Mouse (Mus musculus) small intestine, adult 2 months (tissue): ENCODE results near the gene Adipor2. TPM values are rescaled to one million over a fixed set of nuclear protein-coding genes. Genes with fewer than 3 reads are reported as not detected.

Experiments used
- H3K27ac ChIP-seq: fragments of 200-500 bp; 2 replicates; pipeline ENCODE4 v1.5.1; 2012; ENCODE audit warnings: low read depth, low read length, control low read depth, inconsistent platforms; ENCODE audit not compliant: insufficient read depth
- H3K27me3 ChIP-seq: fragments of 200-500 bp; 2 replicates; pipeline ENCODE4 v1.6.1; 2012; ENCODE audit warnings: mild to moderate bottlenecking, moderate library complexity, low read length, inconsistent platforms; ENCODE audit not compliant: control insufficient read depth, insufficient read depth
- H3K36me3 ChIP-seq: fragments of 200-500 bp; 2 replicates; pipeline ENCODE4 v1.6.1; 2012; ENCODE audit warnings: mild to moderate bottlenecking, low read length, control low read depth, inconsistent platforms; ENCODE audit not compliant: control insufficient read depth, insufficient read depth
- H3K4me1 ChIP-seq: fragments of 200-500 bp; 2 replicates; pipeline ENCODE4 v1.6.1; 2012; ENCODE audit warnings: low read length, inconsistent platforms, mixed read lengths; ENCODE audit not compliant: control insufficient read depth, insufficient read depth, insufficient read length
- H3K4me3 ChIP-seq: fragments of 200-500 bp; 2 replicates; pipeline ENCODE4 v1.5.1; 2012; ENCODE audit warnings: low read depth, mild to moderate bottlenecking, control low read depth, inconsistent platforms, low read length, moderate library complexity
- CTCF ChIP-seq: fragments of 200-500 bp; IDR thresholded peaks from 2 replicates; pipeline ENCODE4 v1.5.1; 2012; ENCODE audit warnings: low read depth, mild to moderate bottlenecking, control low read depth, inconsistent platforms, low read length, moderate library complexity, mixed read lengths; ENCODE audit not compliant: insufficient replicate concordance, insufficient read length; ENCODE audit errors: extremely low read depth
- POLR2A ChIP-seq: fragments of 200-500 bp; IDR thresholded peaks from 2 replicates; pipeline ENCODE4 v1.6.1; 2012; ENCODE audit warnings: low read depth, mild to moderate bottlenecking, control low read depth, inconsistent platforms, low read length, moderate library complexity
- WGBS: fragments of 180-500 bp; shearing (Covaris S2); methylation state at CpG from one replicate; pipeline ENCODE4 v1.1.7; 2018; 5-methylcytosine and 5-hydroxymethylcytosine counted together
- polyA plus RNA-seq: library from polyadenylated mRNA; depleted of rRNA; stranded (reverse); fragments of >200 nt; gene quantifications from 2 replicates; pipeline ENCODE4 v1.2.3, GENCODE M21; 2012; rRNA removed

Adipor2 gene
- polyA plus RNA-seq: 43.4 and 112 TPM in 2 replicates

DNA sequence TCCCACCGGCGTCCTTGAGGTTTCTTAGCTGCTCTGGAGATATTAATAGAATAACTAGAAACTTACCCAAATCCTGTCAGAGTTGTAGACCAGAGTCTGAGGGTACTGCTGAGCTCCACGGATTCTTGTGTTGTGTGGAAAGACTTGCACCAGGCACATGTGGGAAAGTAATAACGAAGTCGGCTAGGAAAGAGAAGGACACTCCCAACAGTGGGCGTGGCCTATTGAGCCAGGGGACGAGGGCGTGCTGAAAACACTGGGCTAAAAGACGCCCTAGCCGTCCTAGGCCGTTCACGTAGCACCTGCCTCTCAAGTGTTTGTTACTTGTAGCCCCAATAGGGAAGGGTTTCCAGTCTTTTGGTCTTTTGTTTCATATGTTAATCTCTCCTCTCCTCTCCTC lies at the start of gene Adipor2:
Gene Adipor2 (minus strand): TSS at position 351 of the 400 bp plus-strand sequence.
- H3K4me1 ChIP-seq: peaks cover 37% of the 10 kb centered on the region
- 2% methylated on average over 12 of the region's 12 CpGs for WGBS
- H3K36me3 ChIP-seq: 0 out of 2 replicates have a peak, but pooled peaks cover 2% of the 10 kb centered on the region
- no peaks in the 10 kb centered on the region for H3K27me3 ChIP-seq
- TF ChIP-seq CTCF (no peak), POLR2A (no peak; the same call in 1 of the 2 replicates)
- H3K4me3 ChIP-seq: peak within 1 kb of the TSS; percentile 60
- peak within 1 kb of the TSS; percentile 76 for H3K27ac ChIP-seq

DNA sequence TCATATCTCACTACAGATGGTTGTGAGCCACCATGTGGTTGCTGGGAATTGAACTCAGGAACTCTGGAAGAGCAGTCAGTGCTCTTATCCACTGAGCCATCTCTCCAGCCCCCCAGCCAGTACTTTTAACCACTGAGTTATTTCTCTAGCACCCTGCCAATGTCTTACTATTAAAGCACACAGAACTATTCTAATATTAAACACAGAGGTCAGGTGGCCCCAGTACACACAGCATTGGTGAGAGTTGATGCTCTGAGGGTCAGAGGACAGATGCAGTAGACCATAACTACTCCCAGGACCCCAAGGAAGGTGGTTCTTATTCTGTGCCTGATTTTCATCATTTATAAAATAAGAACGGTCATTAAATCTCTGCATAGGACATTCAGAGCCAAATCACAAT lies 48.7 kb upstream of the Adipor2 start:
- WGBS: 91% methylated on average over 1 of the region's 1 CpGs
- no peak overlapping the region for H3K27ac ChIP-seq
- no peak overlapping the region for H3K4me3 ChIP-seq
- no peaks in the 10 kb centered on the region for H3K36me3 ChIP-seq
- no peak for TF ChIP-seq POLR2A
- TF ChIP-seq CTCF: no peak
- H3K4me1 ChIP-seq: peaks cover 6% of the 10 kb centered on the region; the same call in 1 of the 2 replicates
- no peaks in the 10 kb centered on the region for H3K27me3 ChIP-seq

DNA sequence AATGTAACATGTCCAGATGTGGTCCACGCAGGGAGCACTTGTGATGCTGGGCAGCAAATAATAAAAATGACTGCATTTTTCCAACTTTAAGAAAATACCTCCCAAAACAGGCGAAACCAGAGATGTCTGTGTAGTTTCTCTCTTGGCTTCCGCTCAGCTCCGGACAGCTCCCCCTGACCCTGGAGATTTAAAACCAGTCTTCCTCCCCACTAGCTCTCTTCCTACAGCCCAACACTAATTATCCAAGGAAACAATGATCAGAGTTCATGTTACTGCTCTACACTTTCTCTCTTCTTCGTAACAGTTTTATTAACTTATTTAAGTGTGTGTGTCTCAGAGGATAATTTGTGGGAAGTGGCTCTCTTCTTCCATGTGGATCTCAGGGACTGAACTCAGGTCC lies 42.9 kb upstream of the Adipor2 start:
- no peak for TF ChIP-seq CTCF
- 83% methylated on average over 5 of the region's 5 CpGs for WGBS
- H3K27me3 ChIP-seq: no peaks in the 10 kb centered on the region
- H3K36me3 ChIP-seq: no peaks in the 10 kb centered on the region
- H3K4me1 ChIP-seq: no peaks in the 10 kb centered on the region
- no peak overlapping the region for H3K27ac ChIP-seq
- no peak overlapping the region for H3K4me3 ChIP-seq

DNA sequence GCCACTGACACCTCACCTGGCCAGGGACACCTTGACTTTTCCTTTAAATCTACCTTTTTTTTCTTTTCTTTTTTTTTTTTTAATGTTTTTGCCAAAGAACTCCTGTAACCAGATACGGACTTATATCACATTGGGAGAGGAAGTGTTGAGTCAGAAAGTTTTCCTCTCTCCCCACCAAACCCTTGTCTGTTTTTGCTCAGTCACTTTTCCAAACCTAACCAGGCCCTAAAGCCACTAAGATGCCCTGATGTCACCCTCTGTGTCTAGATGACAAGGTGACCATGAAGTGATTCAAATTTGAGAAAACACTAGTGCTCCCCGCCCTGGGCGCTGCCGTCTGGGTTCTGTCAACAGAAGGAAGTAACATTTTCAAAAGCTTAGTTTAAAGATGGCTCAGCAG lies 41.5 kb upstream of the Adipor2 start:
- H3K4me3 ChIP-seq: no peak overlapping the region
- 54% methylated on average over 4 of the region's 4 CpGs for WGBS

DNA sequence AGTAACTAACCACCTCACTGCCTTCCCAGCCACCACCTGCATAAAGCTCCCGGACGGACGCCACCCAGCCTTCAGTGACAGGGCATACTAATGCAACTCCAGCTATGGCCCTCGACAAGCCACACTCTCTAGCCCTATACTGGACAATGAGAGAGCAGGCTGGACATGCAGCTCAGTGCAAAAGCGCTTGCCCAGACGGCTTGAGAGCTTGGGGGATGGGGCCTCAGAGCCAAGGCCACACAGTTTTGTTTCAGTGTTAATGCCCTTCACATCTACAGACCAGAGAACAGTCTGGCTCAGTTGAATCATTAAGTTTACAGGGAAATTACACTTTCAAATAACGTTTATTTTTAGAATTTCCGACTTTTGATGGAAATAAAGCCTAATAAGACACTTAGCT lies 40.7 kb upstream of the Adipor2 start:
- no peak for TF ChIP-seq CTCF
- no peak for TF ChIP-seq POLR2A
- no peaks in the 10 kb centered on the region for H3K36me3 ChIP-seq
- WGBS: 84% methylated on average over 8 of the region's 8 CpGs

More for the DNA sequence above, 41.5 kb upstream of the Adipor2 start:
- Histone ChIP-seq H3K27ac (no peak overlapping the region), H3K4me1 (no peaks in the 10 kb centered on the region), H3K27me3 (no peaks in the 10 kb centered on the region), H3K36me3 (no peaks in the 10 kb centered on the region)
- no peak for TF ChIP-seq POLR2A
- TF ChIP-seq CTCF: no peak

DNA sequence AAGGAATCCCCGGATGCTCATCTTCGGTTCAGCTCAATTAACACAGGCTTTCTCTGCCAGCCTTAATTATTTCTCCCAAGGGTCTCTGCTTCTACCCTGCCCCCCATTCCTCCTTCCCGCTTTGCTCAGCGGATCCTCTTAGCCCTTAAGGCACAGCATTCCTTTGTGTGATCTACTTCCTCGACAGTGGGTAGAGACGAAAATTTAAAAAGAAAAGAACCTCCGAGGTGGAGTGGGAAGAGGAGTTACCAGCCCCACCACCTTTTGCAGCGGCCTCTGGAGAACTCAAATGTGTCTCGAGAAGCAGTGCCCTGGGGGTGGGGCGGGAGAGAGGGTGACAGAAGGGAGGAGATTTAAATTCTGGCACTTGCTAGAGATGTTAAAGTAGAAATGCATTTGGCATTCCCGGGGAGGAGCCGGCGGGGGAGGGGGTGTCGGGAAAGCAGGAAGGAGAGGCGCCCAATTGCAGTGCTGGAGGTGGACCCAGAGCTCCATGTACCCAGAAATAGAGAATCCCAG lies 34.5 kb upstream of the Adipor2 start:
- Histone ChIP-seq H3K4me3 (peak overlapping the region; percentile 40), H3K4me1 (peaks cover 3% of the 10 kb centered on the region; the same call in 1 of the 2 replicates), H3K27ac (no peak overlapping the region), H3K27me3 (no peaks in the 10 kb centered on the region), H3K36me3 (no peaks in the 10 kb centered on the region)
- WGBS: 23% methylated on average over 15 of the region's 15 CpGs
- TF ChIP-seq CTCF: no peak
- no peak for TF ChIP-seq POLR2A

More for the DNA sequence above, 40.7 kb upstream of the Adipor2 start:
- no peak overlapping the region for H3K27ac ChIP-seq
- H3K4me3 ChIP-seq: no peak overlapping the region
- H3K4me1 ChIP-seq: no peaks in the 10 kb centered on the region
- no peaks in the 10 kb centered on the region for H3K27me3 ChIP-seq

DNA sequence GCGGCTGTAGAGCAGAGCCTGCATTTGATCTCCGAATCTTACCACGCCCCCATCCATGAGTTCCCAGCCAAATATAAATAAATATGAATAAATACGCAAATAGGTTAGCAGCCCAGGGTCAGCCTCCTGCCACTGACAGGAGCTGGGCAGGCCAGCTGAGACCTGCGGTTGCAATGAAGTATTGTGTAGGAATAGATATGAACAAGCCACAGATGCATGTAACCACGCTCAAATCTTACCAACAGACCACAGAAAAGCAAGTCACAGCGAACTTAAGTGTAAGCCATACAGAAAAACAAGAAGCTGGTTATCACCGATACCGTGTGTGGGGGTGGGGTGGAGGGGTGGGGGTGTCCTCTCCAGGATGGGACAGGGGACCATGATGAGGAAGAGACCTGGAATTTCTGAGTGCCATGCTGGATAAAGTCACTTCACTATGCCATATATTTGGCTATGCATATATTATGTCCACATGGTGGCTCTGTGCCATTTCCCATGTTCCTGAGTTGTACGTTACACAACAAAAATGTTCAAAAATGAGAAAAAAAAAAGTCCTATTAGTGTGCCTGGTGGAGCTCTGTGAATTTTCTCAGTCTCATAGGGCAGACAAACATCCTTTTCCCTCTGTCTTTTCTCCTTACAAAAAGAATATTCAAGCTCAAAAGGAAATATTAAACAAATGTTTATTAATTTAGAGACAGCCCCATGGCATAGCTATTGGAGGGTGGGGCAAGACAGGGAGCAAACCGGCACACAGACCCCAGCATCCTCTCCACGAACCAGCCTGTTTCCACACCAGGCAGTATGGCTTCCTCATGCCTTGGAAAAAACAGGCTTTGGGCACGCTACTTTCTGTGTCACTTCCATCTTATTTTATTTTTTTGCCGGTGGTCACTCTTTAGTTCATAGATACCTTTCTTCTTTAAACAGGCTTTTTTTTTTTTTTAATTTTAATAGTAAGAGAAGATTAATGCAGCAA lies 33.8 kb upstream of the Adipor2 start:
- TF ChIP-seq POLR2A: no peak
- TF ChIP-seq CTCF: no peak
- H3K27ac ChIP-seq: no peak overlapping the region
- 51% methylated on average over 14 of the region's 14 CpGs for WGBS

More for the DNA sequence above, 33.8 kb upstream of the Adipor2 start:
- Histone ChIP-seq H3K4me3 (no peak overlapping the region), H3K27me3 (no peaks in the 10 kb centered on the region), H3K36me3 (no peaks in the 10 kb centered on the region), H3K4me1 (peaks cover 3% of the 10 kb centered on the region; the same call in 1 of the 2 replicates)
